Mouse (Mus musculus) 416B (cell line): Measurements from ENCODE around the gene Eif4a3.
"Not testable (repeated sequence)": the region's sequence is repeated elsewhere in the genome, so short reads cannot be mapped to it uniquely, and the experiment has no call there.

Experiments used
- DNase-seq: peaks from one replicate; pipeline ENCODE4 v3.0.0; 2011; ENCODE audit warnings: low read depth

The Eif4a3 gene

DNA sequence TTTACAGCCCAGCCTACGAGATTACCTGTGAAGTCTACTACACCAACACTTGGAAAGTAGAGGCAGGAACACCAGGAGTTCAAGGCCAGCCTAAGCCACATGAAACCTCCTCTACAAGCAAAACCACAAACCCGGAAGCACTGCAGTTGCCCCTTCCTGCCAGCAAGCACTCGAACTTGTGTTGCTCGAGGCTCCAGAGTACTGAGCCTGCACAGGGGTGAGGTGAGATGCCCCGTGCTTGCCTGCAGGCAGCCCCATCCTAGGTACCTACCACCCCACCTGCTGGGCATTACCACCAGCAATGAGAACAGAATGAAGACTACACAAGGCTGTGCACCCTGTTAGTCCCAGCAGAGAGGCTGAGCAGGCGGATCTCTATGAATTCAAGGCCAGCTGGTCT lies 1.9 kb downstream of the Eif4a3 start:
- peak; percentile 77 for DNase-seq

DNA sequence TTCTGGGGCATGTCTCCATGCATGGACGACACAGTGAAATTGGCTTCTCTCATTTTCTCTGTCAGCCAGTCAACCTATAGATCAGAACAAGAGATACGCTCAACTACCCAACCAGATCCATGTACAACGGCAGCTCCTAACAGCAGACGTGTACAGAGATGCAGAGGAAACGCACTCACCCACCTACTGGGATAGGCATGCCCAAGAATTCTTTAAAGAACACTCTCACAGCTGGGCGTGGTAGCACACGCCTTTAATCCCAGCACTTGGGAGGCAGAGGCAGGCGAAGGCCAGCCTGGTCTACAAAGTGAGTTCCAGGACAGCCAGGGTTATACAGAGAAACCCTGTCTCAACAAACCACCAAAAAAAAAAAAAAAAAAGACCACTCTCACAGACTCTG lies 7.0 kb downstream of the Eif4a3 start:
- not testable (repeated sequence) for DNase-seq

DNA sequence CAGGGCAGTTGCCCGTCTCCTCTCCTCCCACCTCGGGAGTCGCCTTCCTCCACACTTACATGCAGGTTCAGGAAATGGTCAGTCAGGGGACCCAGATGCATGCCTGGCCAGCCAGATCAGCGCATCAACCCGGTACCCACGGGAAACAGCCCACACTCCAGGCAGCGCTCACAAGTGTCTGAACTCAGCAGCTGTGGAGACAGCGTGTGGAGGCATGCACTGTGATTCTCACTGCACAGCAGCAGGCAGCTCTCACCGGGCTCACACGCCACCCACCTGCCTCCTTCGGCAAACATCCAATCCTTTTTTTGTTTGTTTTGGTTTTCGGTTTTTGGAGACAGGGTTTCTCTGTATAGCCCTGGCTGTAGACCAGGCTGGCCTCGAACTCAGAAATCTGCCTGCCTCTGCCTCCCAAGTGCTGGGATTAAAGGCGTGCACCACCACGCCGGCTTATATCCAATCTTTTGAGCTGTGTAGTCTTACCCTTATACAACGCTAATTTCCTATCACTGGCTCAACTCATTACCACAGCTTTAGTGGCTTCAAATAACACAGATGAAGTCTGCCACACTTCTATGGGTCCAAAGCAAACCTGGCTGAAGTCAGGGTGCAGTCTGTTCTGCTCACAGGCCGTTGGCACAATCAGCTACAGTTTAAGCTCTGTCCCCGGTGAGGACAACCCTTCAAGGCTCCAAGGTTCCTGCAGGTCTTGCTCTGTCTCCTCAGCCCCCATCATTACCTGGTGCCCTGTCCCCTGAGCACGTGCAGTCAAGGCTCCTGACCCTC lies 12.5 kb downstream of the Eif4a3 start:
- DNase-seq: no peak

DNA sequence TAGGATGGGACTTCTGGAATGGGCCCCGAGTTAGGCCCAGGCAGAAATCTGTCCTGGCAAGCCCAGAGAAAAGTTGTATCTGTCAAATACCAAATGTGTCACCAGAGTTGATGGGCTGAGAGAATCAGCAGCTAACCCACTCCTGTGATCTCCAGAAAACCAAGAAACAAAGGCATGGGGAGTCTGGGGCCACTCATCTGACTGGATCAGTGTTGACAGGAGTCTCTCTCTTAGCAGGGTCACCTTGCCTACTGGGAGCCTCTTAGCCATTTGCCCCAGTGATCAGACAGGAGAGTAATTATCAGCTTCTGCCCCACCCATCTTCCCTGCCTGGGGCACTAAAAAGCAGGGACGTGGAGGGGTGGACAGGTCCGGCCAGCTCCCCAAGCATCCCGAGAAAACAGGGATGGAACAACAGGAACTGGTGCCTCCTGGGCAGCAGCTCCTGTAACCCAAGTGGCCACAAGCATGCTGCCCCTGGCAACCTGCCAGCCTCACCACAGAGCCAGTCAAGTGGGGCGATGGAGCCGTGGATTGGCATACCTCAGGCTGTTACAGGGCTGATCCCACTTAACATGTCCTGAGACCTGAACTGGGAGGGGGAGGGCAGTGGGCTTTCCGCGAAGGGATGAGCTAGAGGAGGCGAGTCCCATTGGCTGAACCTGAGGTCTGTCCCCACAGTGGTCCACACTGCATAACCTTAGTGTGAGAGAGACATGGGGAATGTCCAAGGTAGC lies 13.9 kb downstream of the Eif4a3 start:
- DNase-seq: peak; percentile 33

DNA sequence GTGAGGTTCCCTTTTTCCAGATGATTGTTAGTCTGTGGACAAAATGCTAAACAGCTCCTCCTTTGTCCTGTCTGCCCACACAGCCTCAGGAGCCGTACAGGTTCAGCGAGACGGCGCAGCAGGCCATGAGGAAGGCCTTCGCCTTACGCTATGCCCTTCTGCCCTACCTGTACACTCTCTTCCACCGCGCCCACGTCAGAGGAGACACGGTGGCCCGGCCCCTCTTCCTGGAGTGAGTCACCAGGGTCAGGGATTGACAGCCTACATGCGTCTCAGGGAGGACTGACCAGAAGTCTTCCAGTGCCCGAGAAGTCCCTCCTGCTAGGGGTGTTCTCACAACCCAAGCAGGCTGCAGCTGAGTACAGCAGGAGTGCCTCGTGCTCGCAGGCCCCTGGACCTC lies 18.9 kb downstream of the Eif4a3 start:
- DNase-seq: no peak

DNA sequence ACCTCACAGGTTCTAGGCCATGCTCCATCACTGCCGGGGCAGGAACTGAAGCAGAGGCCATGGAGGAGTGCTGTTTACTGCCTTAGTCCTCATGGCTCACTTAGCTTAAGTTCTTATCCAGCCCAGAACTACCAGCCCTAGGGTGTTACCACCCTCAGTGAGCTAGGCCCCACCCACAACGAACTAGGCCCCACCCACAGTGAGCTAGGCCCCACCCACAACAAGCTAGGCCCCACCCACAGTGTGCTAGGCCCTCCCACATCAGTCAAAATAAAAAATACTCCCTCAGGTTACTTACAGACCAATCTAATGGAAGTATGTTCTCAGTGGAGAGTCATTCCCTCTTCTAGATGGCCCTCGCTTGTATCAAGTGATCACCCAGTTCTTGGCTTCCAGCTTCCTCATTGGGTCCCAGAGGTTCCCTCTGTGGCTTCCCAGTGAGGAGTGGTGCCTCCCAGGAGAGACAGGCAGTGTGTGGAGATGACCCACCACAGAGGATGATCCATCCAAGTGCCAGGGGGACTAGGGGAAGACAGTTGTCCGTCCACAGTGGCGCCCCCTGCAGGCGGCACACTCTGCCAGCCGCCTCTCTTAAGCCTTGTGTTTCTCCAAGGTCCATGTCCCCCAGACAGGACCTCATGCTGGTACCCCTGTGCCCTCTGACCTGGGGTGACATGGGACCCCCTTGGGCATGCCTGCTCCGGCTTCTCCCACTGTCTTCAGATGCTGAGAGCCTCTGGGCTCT lies 26.5 kb downstream of the Eif4a3 start:
- DNase-seq: no peak

DNA sequence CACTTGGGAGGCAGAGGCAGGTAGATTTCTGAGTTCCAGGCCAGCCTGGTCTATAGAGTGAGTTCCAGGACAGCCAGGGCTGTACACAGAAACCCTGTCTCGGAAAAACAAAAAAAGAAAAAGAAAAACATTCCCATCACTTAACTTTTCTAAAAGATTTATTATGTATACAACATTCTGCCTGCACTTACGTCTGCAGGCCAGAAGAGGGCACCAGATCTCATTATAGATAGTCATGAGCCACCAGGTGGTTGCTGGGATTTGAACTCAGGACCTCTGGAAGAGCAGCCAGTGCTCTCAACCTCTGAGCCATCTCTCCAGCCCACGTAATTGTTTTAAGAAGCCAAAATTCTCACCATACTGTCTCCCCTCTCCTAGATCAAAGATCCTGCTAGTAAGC lies 27.4 kb downstream of the Eif4a3 start:
- not testable (repeated sequence) for DNase-seq

DNA sequence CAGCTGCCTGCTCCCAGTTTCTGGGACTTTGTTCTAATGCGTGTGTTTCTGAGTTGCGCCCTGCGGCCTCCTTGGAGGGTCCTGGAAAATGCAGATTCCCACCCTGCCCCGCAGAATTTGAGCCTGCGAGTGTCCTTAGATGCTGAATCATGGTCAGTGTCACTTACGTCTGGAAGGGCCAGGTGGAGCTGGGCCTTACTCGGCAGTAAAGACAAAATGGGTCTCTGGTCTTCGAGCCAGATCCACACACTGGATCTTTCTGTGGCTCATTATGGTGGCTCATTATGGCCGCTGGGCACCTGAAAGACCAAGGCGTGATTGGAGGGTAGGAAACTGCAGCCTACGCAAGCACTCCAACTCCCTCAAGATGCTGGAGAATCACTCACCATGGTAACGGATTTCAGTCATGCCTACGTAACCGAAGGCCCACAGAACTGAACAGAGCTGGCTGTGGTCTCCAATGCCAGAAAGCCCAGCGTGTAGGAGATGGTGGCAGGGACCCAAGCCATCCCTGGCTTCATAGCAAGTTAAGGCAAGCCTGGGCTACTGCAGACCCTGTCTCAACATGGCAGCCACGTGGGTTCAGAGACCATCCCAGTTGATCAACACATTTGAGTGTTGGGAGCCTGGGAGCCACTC lies 31.2 kb downstream of the Eif4a3 start:
- DNase-seq: no peak

DNA sequence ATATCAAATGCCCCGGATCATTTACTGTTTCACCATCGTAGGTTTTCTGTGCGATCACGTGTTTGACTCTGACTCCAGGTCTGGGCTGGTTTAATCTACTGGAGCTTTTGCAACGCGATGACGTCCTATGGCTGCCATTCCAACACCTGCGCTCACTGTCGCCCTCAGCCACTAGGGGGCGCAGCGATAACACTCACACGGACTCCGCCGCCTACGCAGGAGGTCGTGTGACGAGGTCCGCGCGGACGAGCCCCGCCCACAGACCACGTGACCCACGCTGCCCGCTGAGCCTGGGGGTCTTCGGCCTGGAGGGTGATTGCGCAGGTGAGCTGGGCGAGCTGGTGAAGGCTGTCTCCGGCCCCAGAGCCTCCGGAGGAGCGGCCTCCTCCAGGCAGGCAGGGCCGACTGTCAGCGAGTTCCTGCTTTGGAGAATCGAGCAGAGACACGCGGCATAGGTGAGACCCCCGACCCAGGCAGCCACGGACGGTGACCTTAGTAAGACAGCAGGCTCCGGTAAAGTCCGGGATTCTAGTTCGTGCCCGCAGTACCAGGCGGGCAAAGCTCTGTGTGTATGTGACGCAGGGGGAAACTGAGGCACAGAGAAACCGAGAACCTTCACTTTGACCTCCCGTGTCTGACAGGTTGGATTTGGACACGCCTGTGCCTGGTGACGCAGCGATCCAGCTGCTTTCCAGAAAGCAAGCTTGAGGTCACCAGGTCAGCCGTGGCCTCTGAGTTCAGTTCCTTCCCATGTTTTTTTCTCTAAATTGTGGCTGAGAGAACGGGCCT lies 31.9 kb downstream of the Eif4a3 start, which contains the start of gene Gaa:
Gene Gaa (plus strand): TSS at position 120 of the 789 bp plus-strand sequence.
- peak; percentile 94 for DNase-seq

DNA sequence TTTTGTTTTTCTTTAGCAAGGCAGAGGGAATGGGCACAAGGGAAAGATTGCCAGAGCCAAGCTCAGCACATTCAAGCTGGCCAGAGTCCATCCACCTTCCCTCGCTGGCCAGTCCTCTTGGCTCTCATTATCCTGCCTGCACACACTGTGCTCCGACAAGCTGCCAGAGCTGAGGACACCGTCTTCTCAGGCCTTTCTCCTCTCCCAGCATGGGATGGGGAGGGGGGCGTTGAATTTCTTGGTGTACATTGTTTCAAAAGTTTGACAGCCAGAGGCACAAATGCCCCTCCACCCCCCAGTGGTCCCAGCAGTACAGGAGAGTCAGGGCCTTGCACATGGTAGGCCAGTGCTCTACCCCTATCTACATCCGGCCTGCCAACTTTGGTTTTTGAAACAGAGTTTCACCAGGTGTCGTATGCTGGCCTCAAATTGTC lies 32.6 kb downstream of the Eif4a3 start:
- DNase-seq: no peak

DNA sequence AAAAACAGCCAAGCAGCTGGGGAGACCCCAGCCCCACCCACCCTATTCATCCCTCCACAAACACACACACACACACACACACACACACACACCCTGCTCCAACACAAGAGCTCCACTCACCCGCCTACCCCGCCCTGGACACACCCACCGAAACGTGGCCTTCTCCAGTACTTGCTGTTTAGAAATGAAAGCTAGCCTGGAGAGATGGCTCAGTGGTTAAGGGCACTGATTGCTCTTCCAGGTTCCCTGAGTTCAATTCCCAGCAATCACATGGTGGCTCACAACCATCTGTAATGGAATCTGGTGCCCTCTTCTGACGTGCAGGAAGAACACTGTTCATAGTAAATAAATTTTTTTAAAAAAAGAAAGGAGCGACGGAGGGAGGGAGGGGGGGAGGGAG lies 34.1 kb downstream of the Eif4a3 start:
- DNase-seq: no peak

DNA sequence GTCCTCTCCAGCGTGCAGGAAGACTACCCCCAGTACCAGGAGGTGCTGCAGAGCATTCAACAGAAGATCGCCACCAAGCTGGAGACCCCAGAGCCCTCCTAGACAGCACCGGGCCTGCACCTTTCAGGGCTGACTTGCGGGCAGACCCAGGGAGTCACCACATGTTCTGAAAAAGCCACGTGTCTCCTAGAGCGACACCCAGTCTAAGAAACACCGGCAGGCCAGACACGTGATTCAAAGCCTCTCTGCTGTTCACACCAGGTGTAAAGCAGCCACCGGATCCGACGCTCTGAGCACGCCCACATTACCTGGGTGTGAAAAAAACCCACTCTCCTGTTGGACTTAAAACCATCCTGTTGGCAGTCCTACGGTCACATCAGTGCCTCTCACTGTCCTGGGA lies 35.5 kb downstream of the Eif4a3 start:
- DNase-seq: no peak

DNA sequence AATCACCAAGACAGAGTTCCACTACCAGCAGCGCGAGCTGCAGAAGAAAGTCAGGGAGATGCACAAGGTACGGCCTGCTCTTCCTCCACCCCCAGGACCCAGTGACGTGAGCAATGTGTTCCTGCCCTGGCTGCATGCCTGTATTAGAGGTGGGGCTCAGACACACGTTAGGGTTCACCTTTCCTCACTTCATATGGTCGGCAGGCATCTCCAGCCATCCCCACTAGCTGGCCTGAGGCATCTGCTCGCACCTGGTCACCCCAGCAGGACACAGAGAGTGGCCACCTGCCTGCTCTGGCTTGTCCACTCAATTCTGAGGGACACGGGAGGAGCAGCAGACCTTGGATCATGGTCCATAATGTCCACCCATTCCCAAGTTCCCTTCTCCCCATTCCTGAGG lies 39.9 kb downstream of the Eif4a3 start:
- DNase-seq: no peak

DNA sequence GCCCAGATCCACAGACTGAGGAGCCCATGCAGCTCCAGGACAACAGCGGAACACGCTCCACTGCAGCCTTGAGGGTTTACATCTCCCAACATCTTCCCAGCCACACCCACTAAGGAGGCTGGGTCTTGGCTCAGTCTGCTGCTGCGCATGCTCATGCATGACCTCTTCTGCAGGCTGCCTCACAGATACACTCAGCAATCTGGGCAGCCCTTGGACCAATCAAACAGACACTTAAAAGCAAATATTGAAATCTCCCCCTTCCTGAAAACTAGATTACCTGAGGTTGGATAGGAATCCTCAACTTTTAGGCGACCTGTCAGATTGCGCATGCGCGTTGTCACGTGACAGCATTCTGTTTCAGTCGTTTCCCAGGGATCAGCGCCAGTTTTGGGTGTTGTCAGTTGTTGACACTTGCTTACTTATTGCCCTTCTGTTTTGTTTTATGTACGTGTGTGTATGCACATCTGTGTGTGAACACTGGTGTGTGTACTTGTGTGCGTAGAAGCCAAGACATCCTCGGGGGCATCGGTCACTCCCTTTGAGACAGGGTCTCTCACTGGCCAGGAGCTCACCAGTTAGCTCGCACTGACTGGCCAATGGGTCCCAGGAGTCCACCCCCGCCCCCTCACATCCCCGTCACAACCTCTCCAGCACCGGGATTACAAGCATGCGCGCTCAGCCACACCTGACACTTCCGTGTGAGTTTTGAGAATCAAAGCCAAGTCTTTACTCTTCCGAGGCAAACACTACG lies 41.1 kb downstream of the Eif4a3 start:
- peak; percentile 88 for DNase-seq

DNA sequence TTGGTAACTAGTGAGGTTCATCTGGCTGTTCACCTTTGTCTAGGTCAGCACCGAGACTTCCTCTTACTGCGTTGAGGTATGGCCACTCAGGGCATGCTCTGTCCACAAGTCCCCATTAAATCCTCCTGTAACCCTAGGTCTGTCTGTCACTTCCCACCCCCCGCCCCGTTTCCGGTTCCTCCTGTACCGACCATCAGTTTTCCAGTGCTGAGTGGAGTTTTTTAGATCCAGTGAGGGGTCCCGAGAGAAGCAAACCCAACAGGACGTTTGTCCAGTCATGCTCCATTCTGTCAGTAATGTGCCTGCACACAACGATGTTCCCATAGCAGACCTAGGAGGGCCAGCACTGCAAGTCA lies 41.7 kb downstream of the Eif4a3 start:
- no peak for DNase-seq

DNA sequence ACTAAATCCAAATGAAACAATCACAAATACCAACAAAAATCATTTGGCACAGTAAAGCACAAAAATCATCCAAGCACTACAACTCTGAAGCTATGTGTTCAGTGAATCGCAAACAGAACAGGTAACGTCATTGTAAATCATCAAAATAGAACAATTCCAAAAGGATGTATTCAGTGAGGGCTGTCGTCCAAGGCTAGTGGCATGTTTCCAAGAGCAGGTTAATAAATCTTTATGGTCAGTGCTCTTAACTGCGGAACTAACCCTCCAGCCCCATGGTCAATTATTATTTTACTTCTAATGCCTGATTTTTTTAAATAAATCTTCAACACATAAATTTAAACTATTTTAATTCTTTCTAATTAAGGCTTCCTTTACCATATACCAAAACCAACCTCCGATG lies 43.3 kb downstream of the Eif4a3 start:
- DNase-seq: not testable (repeated sequence)

DNA sequence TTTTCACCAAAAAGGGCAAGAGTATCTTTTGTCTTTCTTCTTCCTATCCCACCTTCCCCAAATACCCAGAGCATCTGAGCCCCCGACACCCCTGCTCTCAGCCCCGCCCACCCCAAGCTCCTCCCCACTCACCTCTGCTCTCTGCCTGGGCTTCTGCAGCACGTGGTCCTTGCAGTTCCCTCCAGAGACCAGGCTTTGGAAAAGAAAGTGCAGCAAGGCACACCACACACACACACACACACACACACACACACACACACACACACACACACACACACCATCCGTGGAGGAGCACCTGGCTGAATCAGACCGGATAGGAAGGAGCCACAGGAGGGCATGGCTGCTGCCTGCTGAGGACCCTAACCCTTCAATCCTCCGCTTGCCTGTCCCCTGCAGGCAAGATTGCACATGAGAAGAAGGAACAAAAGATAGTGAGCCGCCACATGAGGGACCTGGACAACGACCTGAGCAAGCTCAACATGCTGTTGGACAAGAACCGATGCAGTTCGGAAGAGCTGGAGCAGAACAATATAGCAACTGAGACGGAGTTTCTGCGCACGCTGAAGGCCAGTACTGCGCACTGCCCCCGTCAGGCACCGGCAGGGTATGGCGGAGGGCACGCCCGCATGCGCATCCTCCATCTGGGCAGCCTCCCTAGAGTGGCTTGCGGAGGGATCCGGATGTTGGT lies 46.9 kb downstream of the Eif4a3 start:
- DNase-seq: no peak

DNA sequence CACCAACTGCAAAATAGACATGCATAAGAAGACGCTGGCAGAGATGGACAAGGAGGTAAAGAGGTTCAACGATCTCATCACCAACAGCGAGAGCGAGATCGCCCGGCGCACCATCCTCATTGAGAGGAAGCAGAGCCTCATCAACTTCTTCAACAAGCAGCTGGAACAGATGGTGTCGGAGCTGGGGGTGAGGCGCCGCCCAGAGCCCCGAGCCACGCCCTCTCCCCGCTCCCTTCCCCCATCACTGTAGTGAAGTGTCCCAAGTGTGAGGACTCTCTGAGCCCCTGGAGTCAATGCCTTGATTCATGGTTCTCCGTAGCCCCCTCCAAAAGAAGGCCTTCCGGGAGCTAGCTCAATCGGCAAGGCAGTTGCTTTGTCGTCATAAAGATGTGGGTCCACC lies 48.9 kb downstream of the Eif4a3 start:
- no peak for DNase-seq

DNA sequence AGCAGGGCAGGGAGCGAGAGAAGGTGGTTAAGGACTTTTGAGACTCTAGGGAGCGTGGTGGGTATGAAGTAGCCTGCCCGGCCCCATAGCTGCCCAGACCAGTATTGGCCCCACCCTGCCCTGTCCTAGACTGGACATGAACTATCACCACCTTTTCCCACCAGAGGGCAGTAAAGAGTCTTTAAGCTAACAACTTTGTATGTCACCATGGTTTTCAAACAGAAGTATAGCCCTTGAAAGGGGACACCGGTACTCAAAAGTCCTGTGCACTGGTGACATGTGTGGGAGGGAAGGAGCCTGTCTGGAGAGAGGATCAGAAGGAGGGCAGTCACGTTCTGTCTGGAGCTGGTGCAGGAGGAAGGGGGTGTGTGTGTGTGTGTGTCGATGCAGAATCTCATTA lies 50.9 kb downstream of the Eif4a3 start:
- peak; percentile 86 for DNase-seq

DNA sequence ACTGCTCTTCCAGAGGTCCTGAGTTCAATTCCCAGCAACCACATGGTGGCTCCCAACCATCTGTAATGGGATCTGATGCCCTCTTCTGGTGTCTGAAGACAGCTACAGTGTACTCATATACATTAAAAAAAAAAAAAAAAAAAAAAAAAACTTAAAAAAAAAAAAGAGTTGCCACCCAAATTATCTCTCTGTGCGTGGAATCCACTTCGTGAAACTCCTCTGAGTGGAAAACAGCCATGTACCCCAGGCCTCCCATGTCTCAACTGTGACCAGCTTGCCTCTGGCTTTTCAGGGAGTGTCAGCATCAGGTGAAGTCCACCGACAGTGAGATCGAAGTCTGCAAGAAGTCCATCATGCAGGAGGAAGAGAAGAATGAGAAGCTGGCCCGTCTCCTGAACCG lies 54.3 kb downstream of the Eif4a3 start:
- DNase-seq: not testable (repeated sequence)
